Mouse (Mus musculus) gastrocnemius, adult 8-10 months (tissue): ENCODE data around the gene Nemp1. TPM values are rescaled to one million over a fixed set of nuclear protein-coding genes. Genes with fewer than 3 reads are reported as not detected.
"Not testable (repeated sequence)": the region's sequence is repeated elsewhere in the genome, so short reads cannot be mapped to it uniquely, and the experiment has no call there.

Experiments used
- DNase-seq, 2 experiments: peaks; one replicate each; pipeline ENCODE4 v3.0.0; 2022; ENCODE audit warnings: low spot score in 2 of 2
- total RNA-seq, 4 experiments: library from RNA; stranded (reverse); gene quantifications; 2 replicates each; pipeline ENCODE4 v1.2.4; 2022

Gene Nemp1
- total RNA-seq, 4 experiments from 2014 or later, result 2.0 to 2.6 (median 2.3) TPM

- DNase-seq, result peak; percentile 74 to 78
These were observed 23.0 kb upstream of the Nemp1 start for GRCm38 (mm10) chr10:127643553-127644238.

GRCm38 (mm10) chr10:127645791-127646190 is 20.9 kb upstream of the Nemp1 start:
- DNase-seq, result no peak

- no peak for DNase-seq
These were observed 13.6 kb upstream of the Nemp1 start for GRCm38 (mm10) chr10:127652906-127653638.

GRCm38 (mm10) chr10:127654970-127655579 is 11.6 kb upstream of the Nemp1 start:
- no peak for DNase-seq

- not testable (repeated sequence) for DNase-seq
These were observed 9.1 kb upstream of the Nemp1 start for GRCm38 (mm10) chr10:127657617-127658016.

GRCm38 (mm10) chr10:127658076-127658475 is 8.6 kb upstream of the Nemp1 start:
- no peak for DNase-seq

- no peak for DNase-seq
These were observed 7.2 kb upstream of the Nemp1 start for GRCm38 (mm10) chr10:127659551-127659950.

GRCm38 (mm10) chr10:127661291-127661914 is 5.3 kb upstream of the Nemp1 start:
- DNase-seq, result no peak

- no peak for DNase-seq
These were observed 4.6 kb upstream of the Nemp1 start for GRCm38 (mm10) chr10:127661915-127662663.

GRCm38 (mm10) chr10:127662666-127663253 is 3.9 kb upstream of the Nemp1 start:
- DNase-seq, result no peak

- DNase-seq, result no peak
These were observed 3.1 kb upstream of the Nemp1 start for GRCm38 (mm10) chr10:127663590-127663989.

GRCm38 (mm10) chr10:127664166-127664565 is 2.5 kb upstream of the Nemp1 start:
- DNase-seq, result no peak

- no peak for DNase-seq
These were observed 1.8 kb upstream of the Nemp1 start for GRCm38 (mm10) chr10:127664891-127665290.

- DNase-seq, result no peak
These were observed 1.1 kb upstream of the Nemp1 start for GRCm38 (mm10) chr10:127665366-127666181.

- peak; percentile 80 to 90 for DNase-seq
These were observed 780 bp downstream of the Nemp1 start for GRCm38 (mm10) chr10:127667269-127668092.

- DNase-seq, result peak; percentile 70 to 77
These were observed 1.7 kb downstream of the Nemp1 start, which contains the start of gene Nab2 for GRCm38 (mm10) chr10:127668093-127669050. Nab2 (minus strand) TSS chr10:127668568.

GRCm38 (mm10) chr10:127669170-127669569 is 2.5 kb downstream of the Nemp1 start:
- no peak for DNase-seq

GRCm38 (mm10) chr10:127670185-127670584 is 3.5 kb downstream of the Nemp1 start:
- no peak for DNase-seq
